Mouse (Mus musculus) lung, adult 2 months (tissue): Measurements from ENCODE around the gene Tec. TPM values are rescaled to one million over a fixed set of nuclear protein-coding genes. Genes with fewer than 3 reads are reported as not detected.

Source experiments
- DNase-seq: peaks from one replicate; pipeline ENCODE4 v3.0.0; 2022
- H3K4me1 ChIP-seq: fragments of 200-500 bp; 2 replicates; pipeline ENCODE4 v1.6.1; 2011; ENCODE audit warnings: low read length; ENCODE audit not compliant: control insufficient read depth, insufficient read depth
- H3K4me3 ChIP-seq: fragments of 200-500 bp; replicated peaks from 2 replicates; pipeline ENCODE3; 2011; ENCODE audit warnings: low read depth, mild to moderate bottlenecking, control low read depth, low read length; ENCODE audit errors: extremely low read depth
- CTCF ChIP-seq: fragments of 200-500 bp; IDR thresholded peaks from 2 replicates; pipeline ENCODE4 v1.5.1; 2011; ENCODE audit warnings: mild to moderate bottlenecking, low read length, control low read depth; ENCODE audit not compliant: insufficient read depth
- POLR2A ChIP-seq: fragments of 200-500 bp; IDR thresholded peaks from 2 replicates; pipeline ENCODE4 v1.6.1; 2011; ENCODE audit warnings: low read depth, mild to moderate bottlenecking, control low read depth, low read length, borderline replicate concordance; ENCODE audit errors: extremely low read depth
- WGBS: fragments of 180-500 bp; shearing (Covaris S2); methylation state at CpG from one replicate; pipeline ENCODE4 v1.1.7; 2018; 5-methylcytosine and 5-hydroxymethylcytosine counted together
- polyA plus RNA-seq: library from polyadenylated mRNA; depleted of rRNA; stranded (reverse); fragments of >200 nt; gene quantifications from 2 replicates; pipeline ENCODE4 v1.2.3, GENCODE M21; 2012

Gene Tec
- polyA plus RNA-seq, 1 experiment, result 4.2 TPM

GRCm38 (mm10) chr5:72755941-72756340, 112.3 kb downstream of the Tec start:
- H3K4me3 ChIP-seq, result no peak overlapping the region
- no peak for DNase-seq
- TF ChIP-seq POLR2A (no peak), CTCF (no peak)
- 91% methylated on average over 8 of the region's 8 CpGs for WGBS
- H3K4me1 ChIP-seq, result no peaks in the 10 kb centered on the region; the same call in 1 of the 2 replicates

- TF ChIP-seq POLR2A (no peak), CTCF (no peak)
- Histone ChIP-seq H3K4me1 (no peaks in the 10 kb centered on the region), H3K4me3 (no peak overlapping the region)
- no peak for DNase-seq
- 82% methylated on average over 2 of the region's 2 CpGs for WGBS
These were observed 113.2 kb downstream of the Tec start for GRCm38 (mm10) chr5:72755035-72755434.

GRCm38 (mm10) chr5:72752585-72752984, 115.7 kb downstream of the Tec start, which contains the start of gene Txk:
TSS of gene Txk (minus strand) at chr5:72752777.
- H3K4me1 ChIP-seq, result no peaks in the 10 kb centered on the region
- TF ChIP-seq POLR2A (no peak), CTCF (no peak)
- DNase-seq, result no peak
- WGBS, result 62% methylated on average over 5 of the region's 5 CpGs
- no peak within 1 kb of the TSS for H3K4me3 ChIP-seq

- Histone ChIP-seq H3K4me3 (no peak overlapping the region), H3K4me1 (no peaks in the 10 kb centered on the region)
- WGBS, result 77% methylated on average over 7 of the region's 7 CpGs
- DNase-seq, result no peak
- no peak for TF ChIP-seq POLR2A
- no peak for TF ChIP-seq CTCF
These were observed 117.1 kb downstream of the Tec start for GRCm38 (mm10) chr5:72751056-72751758.

GRCm38 (mm10) chr5:72750226-72750625, 118.1 kb downstream of the Tec start:
- TF ChIP-seq POLR2A, result no peak
- no peak for TF ChIP-seq CTCF
- DNase-seq, result no peak
- no peak overlapping the region for H3K4me3 ChIP-seq
- H3K4me1 ChIP-seq, result no peaks in the 10 kb centered on the region
- 81% methylated on average over 5 of the region's 5 CpGs for WGBS

GRCm38 (mm10) chr5:72748659-72749265, 119.5 kb downstream of the Tec start:
- no peak for DNase-seq
- no peak for TF ChIP-seq CTCF
- no peak for TF ChIP-seq POLR2A
- Histone ChIP-seq H3K4me3 (no peak overlapping the region), H3K4me1 (no peaks in the 10 kb centered on the region)
- WGBS, result 60% methylated on average over 7 of the region's 7 CpGs

- Histone ChIP-seq H3K4me1 (no peaks in the 10 kb centered on the region), H3K4me3 (no peak overlapping the region)
- no peak for TF ChIP-seq POLR2A
- TF ChIP-seq CTCF, result no peak
- 72% methylated on average over 4 of the region's 4 CpGs for WGBS
- DNase-seq, result no peak
These were observed 120.9 kb downstream of the Tec start for GRCm38 (mm10) chr5:72747384-72747783.

GRCm38 (mm10) chr5:72746461-72746860, 121.8 kb downstream of the Tec start:
- TF ChIP-seq POLR2A (no peak), CTCF (no peak)
- Histone ChIP-seq H3K4me1 (no peaks in the 10 kb centered on the region), H3K4me3 (no peak overlapping the region)
- no peak for DNase-seq
- 62% methylated on average over 4 of the region's 4 CpGs for WGBS

GRCm38 (mm10) chr5:72743103-72743502, 125.2 kb downstream of the Tec start:
- TF ChIP-seq POLR2A (no peak), CTCF (no peak)
- Histone ChIP-seq H3K4me1 (no peaks in the 10 kb centered on the region), H3K4me3 (no peak overlapping the region)
- WGBS, result 89% methylated on average over 6 of the region's 6 CpGs
- DNase-seq, result no peak

GRCm38 (mm10) chr5:72736868-72737267, 131.4 kb downstream of the Tec start:
- no peaks in the 10 kb centered on the region for H3K4me1 ChIP-seq
- TF ChIP-seq POLR2A (no peak), CTCF (no peak)
- WGBS, result 41% methylated on average over 7 of the region's 7 CpGs

More at GRCm38 (mm10) chr5:72736868-72737267, 131.4 kb downstream of the Tec start:
- DNase-seq, result no peak
- H3K4me3 ChIP-seq, result no peak overlapping the region
